Mouse (Mus musculus): ENCODE data around the gene Tfap2e. TPM values are rescaled to one million over a fixed set of nuclear protein-coding genes. Genes with fewer than 3 reads are reported as not detected.
A peak's percentile ranks its signal among the peaks of the same experiment; 100 is the strongest.

Gene Tfap2e
- total and polyA plus RNA-seq, 2 experiments from 2014 or later, result 0.15 TPM; not detected in 1

DNA sequence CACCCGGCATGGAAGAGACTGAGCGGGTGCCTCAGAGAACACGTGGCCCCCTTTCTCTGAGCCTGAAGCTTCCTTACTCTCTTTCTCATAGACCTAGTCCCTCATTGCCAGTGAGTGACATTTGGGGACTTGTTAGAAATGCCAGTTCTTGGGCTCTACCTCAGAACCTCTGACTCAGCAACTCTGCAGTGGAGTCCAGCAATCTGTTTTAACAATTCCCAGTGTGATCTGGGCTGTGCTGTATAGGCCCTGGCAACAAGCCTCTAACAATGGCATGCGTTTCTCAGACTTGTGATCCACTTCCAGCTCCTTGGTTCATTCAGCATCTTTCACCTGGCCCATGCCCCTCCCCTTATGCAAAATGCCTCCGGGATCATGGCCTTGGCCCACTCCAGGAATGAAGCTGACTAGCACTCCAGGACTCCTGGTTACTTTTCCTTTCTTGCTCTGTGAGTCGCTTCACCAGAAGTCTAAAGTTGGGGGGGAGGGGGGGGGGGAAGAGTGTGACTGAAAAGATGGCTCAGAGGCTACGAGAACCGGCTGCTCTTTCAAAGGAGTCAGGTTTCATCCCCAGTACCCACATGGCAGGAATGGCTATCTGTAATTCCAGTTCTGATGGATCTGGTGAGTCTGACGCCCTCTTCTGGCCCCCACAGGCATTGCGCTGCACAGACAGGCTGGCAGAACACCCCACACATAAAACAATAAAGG lies 4.1 kb upstream of the Tfap2e start:
- H3K9ac ChIP-seq (replicated peaks; ENCODE audit: low read length), result no peak overlapping the region
- 22% methylated on average over 10 of the region's 10 CpGs for WGBS
- no peak for DNase-seq (ENCODE audit: low spot score)
- peak; percentile 56 for TF ChIP-seq CTCF (IDR thresholded peaks at IDR 0.05; ENCODE audit: low read depth)
- H3K27ac ChIP-seq, result no peak overlapping the region
- H3K36me3 ChIP-seq (ENCODE audit: insufficient read depth, low read length), result peaks cover 11% of the 10 kb centered on the region
- no peaks in the 10 kb centered on the region for H3K9me3 ChIP-seq (ENCODE audit: low read length)
- no peak overlapping the region for H3K4me2 ChIP-seq (ENCODE audit: low read depth, low read length)
- H3K4me3 ChIP-seq (ENCODE audit: low read length), result no peak overlapping the region
- ATAC-seq, result no peak
- no peaks in the 10 kb centered on the region for H3K4me1 ChIP-seq (ENCODE audit: insufficient read depth, low read length)
- H3K27me3 ChIP-seq (ENCODE audit: insufficient read depth, low read length), result peaks cover 43% of the 10 kb centered on the region

DNA sequence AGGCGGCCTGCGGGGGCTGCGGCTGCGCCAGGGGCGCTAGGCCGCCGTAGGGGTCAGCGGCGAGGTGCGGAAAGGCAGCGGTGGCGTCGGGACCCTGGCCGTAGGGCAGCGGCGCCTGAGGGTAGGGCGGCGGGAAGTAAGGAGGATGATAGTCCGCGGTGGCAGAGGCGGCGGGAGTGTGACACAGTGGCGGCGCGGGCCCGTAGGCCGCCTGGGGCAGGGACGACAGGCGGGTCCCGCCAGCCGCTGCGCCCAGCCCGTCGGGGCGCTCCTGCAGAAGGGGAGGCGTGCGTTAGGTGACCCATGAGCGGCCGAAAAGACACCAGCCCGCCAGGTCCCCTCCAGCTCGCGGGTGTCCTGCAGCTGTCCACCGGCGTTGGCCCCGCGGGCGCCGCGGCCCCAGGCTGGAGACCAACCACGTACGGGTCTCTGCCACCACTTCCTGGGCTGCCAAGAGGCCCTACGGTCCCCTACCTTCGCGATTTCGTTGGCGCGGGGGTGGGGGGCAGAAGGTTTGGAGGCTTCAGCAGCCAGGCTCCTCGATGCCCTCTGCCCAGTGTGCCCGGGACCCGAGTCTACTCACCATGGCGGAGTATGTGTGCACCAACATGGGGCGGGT lies 549 bp downstream of the Tfap2e start:
- WGBS, result 3% methylated on average over 42 of the region's 62 CpGs
- Histone ChIP-seq H3K4me2 (ENCODE audit: low read depth, low read length) (peak overlapping the region; percentile 51), H3K27ac (no peak overlapping the region), H3K9me3 (ENCODE audit: low read length) (no peaks in the 10 kb centered on the region), H3K4me3 (ENCODE audit: low read length) (peak overlapping the region; percentile 30), H3K27me3 (ENCODE audit: insufficient read depth, low read length) (peaks cover 74% of the 10 kb centered on the region), H3K36me3 (ENCODE audit: insufficient read depth, low read length) (no peaks in the 10 kb centered on the region), H3K4me1 (ENCODE audit: insufficient read depth, low read length) (no peaks in the 10 kb centered on the region), H3K9ac (replicated peaks; ENCODE audit: low read length) (no peak overlapping the region)
- ATAC-seq, result no peak
- DNase-seq (ENCODE audit: low spot score), result no peak
- no peak for TF ChIP-seq CTCF (IDR thresholded peaks at IDR 0.05; ENCODE audit: low read depth)

GRCm38 (mm10) chr4:126734700-126735381 lies 1.2 kb downstream of the Tfap2e start:
- ATAC-seq, result no peak
- no peak overlapping the region for H3K9ac ChIP-seq (replicated peaks; ENCODE audit: low read length)
- H3K27me3 ChIP-seq (ENCODE audit: insufficient read depth, low read length), result peaks cover 81% of the 10 kb centered on the region
- peak overlapping the region; percentile 30 for H3K4me3 ChIP-seq (ENCODE audit: low read length)
- no peak for TF ChIP-seq CTCF (IDR thresholded peaks at IDR 0.05; ENCODE audit: low read depth)
- WGBS, result 4% methylated on average over 48 of the region's 51 CpGs
- H3K27ac ChIP-seq, result no peak overlapping the region
- DNase-seq (ENCODE audit: low spot score), result no peak
- no peaks in the 10 kb centered on the region for H3K9me3 ChIP-seq (ENCODE audit: low read length)
- no peaks in the 10 kb centered on the region for H3K4me1 ChIP-seq (ENCODE audit: insufficient read depth, low read length)
- H3K36me3 ChIP-seq (ENCODE audit: insufficient read depth, low read length), result no peaks in the 10 kb centered on the region
- H3K4me2 ChIP-seq (ENCODE audit: low read depth, low read length), result peak overlapping the region; percentile 51; the same call in 1 of the 2 replicates

DNA sequence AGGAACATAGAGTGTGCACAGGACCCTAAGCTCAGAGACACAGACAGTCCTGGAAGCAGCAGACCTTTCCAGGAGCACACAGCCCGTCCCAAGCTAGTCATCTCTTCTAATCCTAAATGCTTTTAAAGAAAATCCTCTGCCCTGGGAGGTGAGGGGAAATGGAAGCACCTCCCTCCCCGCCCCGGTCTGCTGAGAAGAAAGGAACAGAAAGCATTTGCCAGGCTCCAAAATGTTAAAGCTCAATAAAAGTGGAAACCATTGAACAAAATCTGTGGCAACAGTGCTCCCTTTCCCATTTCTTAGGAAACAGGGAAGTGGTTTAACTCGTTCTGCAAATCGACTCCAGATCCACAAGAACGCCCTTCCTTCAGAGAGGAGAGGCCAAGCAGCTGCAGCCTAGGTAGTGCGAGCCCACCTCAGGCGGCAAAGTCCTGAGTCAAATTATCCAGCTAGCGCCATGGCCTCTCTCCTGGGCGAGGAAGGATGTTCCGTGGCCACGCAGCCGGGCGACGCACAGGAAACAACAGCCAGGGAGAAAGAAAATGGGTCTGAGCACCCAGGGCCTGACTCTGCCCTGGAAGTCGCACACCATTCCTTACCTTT lies 1.9 kb downstream of the Tfap2e start:
- Histone ChIP-seq H3K4me1 (ENCODE audit: insufficient read depth, low read length) (no peaks in the 10 kb centered on the region), H3K36me3 (ENCODE audit: insufficient read depth, low read length) (no peaks in the 10 kb centered on the region), H3K27me3 (ENCODE audit: insufficient read depth, low read length) (peaks cover 79% of the 10 kb centered on the region), H3K9me3 (ENCODE audit: low read length) (no peaks in the 10 kb centered on the region), H3K4me2 (ENCODE audit: low read depth, low read length) (no peak overlapping the region), H3K27ac (no peak overlapping the region), H3K9ac (replicated peaks; ENCODE audit: low read length) (no peak overlapping the region), H3K4me3 (ENCODE audit: low read length) (no peak overlapping the region)
- no peak for DNase-seq (ENCODE audit: low spot score)
- TF ChIP-seq CTCF (IDR thresholded peaks at IDR 0.05; ENCODE audit: low read depth), result no peak
- WGBS, result 5% methylated on average over 16 of the region's 16 CpGs
- ATAC-seq, result no peak

DNA sequence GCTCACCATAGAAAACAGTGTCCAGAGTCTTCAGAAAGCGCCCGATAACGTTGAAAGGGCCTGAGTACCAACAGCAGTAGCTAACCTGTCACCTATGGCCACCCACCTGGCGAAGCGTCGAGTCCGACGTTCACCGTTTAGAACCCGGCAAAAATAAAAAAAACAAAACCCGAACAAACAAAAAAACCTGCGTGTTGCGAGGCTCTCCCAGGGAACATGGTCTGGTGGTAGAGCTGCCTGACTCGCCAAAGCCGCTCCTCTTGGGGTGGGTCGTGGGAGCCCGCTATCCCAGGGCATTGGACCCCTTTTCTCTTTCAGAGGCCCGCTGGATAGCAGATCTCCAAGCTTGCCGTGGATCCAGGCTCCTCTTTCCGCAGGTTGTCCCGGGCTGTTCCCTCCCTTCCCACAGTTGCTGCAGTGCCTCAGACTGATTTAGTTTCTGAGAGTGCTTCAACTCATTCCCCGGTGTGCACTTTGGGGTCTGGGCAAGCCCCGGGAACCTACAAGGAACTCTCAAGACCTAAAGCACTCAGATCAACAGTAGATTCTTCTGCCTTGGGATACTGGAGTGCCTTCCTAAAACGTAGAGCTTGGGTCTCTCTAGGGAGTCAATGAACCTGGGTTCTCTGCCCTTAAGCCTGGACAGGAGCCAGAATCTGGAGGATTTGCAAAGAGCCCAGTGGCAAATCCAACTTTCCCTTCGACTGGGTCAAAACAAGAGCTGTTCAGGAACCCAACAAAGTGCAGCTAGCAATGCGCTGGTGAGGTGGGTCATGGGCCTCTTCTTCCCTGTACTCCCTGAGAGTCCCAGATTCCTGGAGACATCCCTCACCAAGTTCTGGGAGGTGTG lies 3.3 kb downstream of the Tfap2e start:
- WGBS, result 4% methylated on average over 26 of the region's 26 CpGs
- Histone ChIP-seq H3K4me1 (ENCODE audit: insufficient read depth, low read length) (no peaks in the 10 kb centered on the region), H3K27ac (no peak overlapping the region), H3K4me2 (ENCODE audit: low read depth, low read length) (no peak overlapping the region), H3K36me3 (ENCODE audit: insufficient read depth, low read length) (no peaks in the 10 kb centered on the region), H3K9me3 (ENCODE audit: low read length) (no peaks in the 10 kb centered on the region), H3K9ac (replicated peaks; ENCODE audit: low read length) (no peak overlapping the region), H3K4me3 (ENCODE audit: low read length) (no peak overlapping the region), H3K27me3 (ENCODE audit: insufficient read depth, low read length) (peaks cover 69% of the 10 kb centered on the region)
- no peak for TF ChIP-seq CTCF (IDR thresholded peaks at IDR 0.05; ENCODE audit: low read depth)
- DNase-seq (ENCODE audit: low spot score) (no peak), ATAC-seq (no peak)

GRCm38 (mm10) chr4:126732111-126732510 lies 3.9 kb downstream of the Tfap2e start:
- no peak overlapping the region for H3K4me3 ChIP-seq (ENCODE audit: low read length)
- no peaks in the 10 kb centered on the region for H3K36me3 ChIP-seq (ENCODE audit: insufficient read depth, low read length)
- no peak overlapping the region for H3K9ac ChIP-seq (replicated peaks; ENCODE audit: low read length)
- peaks cover 62% of the 10 kb centered on the region for H3K27me3 ChIP-seq (ENCODE audit: insufficient read depth, low read length)
- H3K4me1 ChIP-seq (ENCODE audit: insufficient read depth, low read length), result no peaks in the 10 kb centered on the region
- no peak for TF ChIP-seq CTCF (IDR thresholded peaks at IDR 0.05; ENCODE audit: low read depth)
- H3K4me2 ChIP-seq (ENCODE audit: low read depth, low read length), result no peak overlapping the region
- ATAC-seq (no peak), DNase-seq (ENCODE audit: low spot score) (no peak)
- 4% methylated on average over 18 of the region's 18 CpGs for WGBS
- H3K27ac ChIP-seq, result no peak overlapping the region
- no peaks in the 10 kb centered on the region for H3K9me3 ChIP-seq (ENCODE audit: low read length)
